Mouse (Mus musculus) lung, postnatal 0 days (tissue): ENCODE measurements at regions not wholly inside any gene's neighbourhood (a gene's known extent, or its start where the extent isn't known, plus 50 kb on each side); places are given as distances from the start of the nearest gene placed in this dataset.

Source experiments
- CTCF ChIP-seq: IDR thresholded peaks from 2 replicates; pipeline ENCODE4 v1.5.1; 2016; ENCODE audit warnings: antibody characterized with exemption, mild to moderate bottlenecking
- EP300 ChIP-seq: IDR thresholded peaks from 2 replicates; pipeline ENCODE4 v1.6.1; 2016; ENCODE audit warnings: antibody characterized with exemption, mild to moderate bottlenecking, control low read depth

GRCm38 (mm10) chr13:99611715-99612494 lies 95.6 kb upstream of the Map1b start:
- no peak for TF ChIP-seq CTCF
- no peak for TF ChIP-seq EP300
